Mouse (Mus musculus) neural tube, embryonic 10.5 days (tissue): Measurements from ENCODE around the gene Nlrp6.
"Not testable (repeated sequence)": the region's sequence is repeated elsewhere in the genome, so short reads cannot be mapped to it uniquely, and the experiment has no call there.

Experiments used
- DNase-seq: peaks from one replicate; pipeline ENCODE4 v3.0.0-alpha.2; 2017; ENCODE audit warnings: low spot score; ENCODE audit errors: extremely low spot score

Gene Nlrp6

GRCm38 (mm10) chr7:140920418-140921029 is at the start of gene Nlrp6:
Gene Nlrp6 (plus strand): TSS chr7:140920902.
- DNase-seq = no peak

DNA sequence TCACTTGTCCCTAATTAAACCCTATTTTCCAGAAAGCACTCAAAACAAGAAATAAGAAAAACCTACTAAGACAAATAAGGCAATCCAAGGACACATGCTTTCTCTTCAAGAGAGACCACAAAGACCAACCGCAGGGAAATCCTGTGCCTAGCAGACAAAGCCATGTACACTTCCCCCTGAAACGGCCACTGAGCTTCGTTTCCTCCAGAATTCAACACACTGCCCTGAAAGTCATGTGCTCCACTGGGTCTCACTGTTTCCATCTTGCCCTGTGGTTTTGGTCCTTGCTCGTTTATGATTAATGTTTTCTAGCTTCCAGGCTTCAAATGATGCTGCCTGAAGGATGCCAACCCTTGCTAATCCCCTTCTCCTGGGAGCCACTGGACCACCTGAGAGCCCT is 46.5 kb upstream of the Nlrp6 start:
- no peak for DNase-seq

DNA sequence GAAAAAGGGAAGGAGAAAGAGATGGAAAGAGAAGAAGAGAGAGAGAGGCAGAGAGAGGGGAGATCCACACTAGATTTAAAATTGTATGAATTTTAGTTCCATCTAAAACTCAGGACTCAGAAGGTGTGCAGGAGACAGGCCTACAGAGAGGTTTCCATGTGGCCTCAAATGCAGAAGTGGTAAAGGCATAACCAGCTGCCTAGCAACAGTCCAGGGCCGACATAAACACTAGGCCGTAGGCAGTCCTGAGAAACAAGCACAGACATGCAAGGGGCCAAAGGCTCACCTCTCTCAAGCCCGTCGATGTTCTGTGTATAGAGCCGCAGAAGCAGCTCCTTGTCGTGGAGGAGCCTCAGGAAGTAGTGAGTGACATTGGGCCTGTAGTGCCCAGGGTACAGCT is 43.3 kb upstream of the Nlrp6 start:
- DNase-seq = no peak

GRCm38 (mm10) chr7:140879355-140879754 is 41.3 kb upstream of the Nlrp6 start:
- DNase-seq = no peak

DNA sequence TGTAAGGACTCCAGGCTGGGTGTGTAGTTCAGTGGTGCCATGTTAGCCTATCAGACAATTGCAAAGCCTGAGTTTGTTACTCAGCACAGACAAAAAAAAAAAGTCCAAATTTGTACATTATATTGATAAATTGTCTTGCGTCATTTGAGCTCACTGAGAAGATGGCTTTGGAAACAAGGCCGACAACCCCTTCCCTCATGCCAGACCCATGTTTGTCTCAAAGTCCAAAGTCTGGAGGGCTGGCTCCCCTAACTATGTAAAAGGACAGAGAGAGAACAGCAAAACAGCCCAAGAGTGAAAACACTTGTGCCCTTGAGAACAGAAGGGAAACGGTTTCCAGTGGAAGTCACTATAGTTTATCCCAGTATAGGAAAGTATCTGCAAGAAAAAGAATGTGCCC is 40.3 kb upstream of the Nlrp6 start:
- no peak for DNase-seq

DNA sequence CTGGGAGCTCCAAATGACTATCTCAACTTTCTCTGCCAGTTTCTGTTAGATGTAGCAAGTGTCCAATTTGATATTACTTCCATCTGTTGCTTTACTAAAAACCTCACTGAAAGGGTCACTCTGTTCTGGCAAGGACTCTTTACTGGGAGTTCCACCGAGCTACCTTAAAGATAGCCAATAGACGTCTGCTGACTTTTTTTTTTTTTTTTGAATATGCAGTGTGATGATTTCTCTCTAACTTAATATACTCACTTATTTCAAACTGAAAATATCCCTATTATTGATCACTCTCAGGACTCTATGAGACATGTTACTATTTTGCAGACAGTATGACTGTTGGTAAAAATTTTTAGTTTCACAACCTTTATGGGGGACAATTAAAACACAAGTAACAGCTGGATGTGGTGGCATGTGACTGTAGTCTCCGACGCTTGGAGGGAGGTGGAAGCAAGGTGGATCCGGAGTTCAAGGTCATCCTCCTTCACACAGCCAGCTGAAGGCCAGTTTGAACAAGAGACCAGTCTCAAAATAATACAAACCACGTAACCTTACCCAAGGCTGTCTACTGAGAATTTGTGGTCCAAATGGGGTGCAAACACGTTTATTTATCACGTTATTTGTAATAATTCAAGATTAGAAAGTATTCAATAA is 39.7 kb upstream of the Nlrp6 start:
- no peak for DNase-seq

DNA sequence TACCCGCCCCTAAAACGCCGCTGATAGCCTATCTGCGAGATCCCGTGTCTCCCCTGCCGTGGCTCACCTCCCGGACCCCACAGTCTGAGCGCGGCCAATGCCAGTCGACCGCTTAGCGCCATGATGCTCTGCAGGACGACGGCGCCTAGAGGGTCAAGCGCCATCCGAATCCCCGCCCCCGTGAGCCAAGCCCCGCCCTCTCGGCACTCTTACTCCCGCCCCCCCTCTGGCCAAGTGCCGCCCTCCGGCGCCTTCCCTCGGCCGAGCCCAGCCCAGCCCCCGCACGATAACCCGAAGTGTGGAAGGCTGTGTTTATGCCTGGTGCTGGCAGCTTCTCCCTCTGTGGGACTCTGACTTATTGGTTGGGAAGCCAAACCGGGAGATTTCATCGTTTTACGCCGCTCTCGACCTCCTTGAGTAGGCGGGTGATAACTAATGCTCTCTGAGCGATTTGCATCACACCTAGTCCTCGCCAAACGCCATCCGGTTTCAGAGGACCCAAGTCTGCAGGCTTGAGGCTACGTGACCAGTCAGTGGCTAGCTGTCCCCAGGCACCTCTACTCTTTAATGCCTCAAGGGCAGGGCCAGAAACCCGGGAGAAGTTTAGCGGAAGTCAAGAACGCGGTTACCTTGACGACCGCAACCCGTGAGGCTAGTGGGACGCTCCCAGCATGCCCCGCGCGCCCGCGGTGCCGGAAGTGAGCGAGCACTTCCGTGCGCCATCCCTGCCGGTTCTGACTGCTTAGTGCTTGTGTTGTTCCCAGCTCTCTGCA is 38.8 kb upstream of the Nlrp6 start, which contains the start of the genes Psmd13 and Sirt3:
Gene Psmd13 (plus strand): TSS at position 273 of the 773 bp plus-strand sequence.
Gene Sirt3 (minus strand): TSS at position 614 of the 773 bp plus-strand sequence.
- DNase-seq = peak; percentile 94

GRCm38 (mm10) chr7:140882469-140882803 is 38.3 kb upstream of the Nlrp6 start:
- DNase-seq = no peak

GRCm38 (mm10) chr7:140890636-140891035 is 30.1 kb upstream of the Nlrp6 start:
- not testable (repeated sequence) for DNase-seq

- no peak for DNase-seq
These were observed 26.7 kb upstream of the Nlrp6 start for GRCm38 (mm10) chr7:140894031-140894430.

- DNase-seq = no peak
These were observed 26.1 kb upstream of the Nlrp6 start for GRCm38 (mm10) chr7:140894611-140895010.

GRCm38 (mm10) chr7:140897863-140898262 is 22.8 kb upstream of the Nlrp6 start:
- no peak for DNase-seq

DNA sequence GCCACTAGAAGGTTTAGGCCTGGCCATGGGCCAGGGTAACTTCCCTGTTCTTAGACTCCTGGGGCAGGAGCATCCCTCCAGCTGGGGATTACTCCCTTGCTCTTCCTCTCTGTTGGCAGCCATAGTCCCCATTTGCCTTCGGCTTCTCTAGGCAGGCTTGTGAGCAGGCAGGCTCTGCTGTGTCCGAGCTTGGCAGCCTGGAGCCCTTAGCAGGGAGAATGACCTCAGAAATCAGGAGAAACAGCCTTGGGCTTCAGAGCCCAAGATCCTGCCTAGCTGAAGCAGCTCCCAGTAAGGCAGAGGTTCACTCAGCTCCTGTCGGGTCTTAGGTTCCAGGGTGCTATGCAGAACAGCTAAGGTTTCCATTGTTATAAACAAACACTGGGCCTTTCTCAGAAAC is 21.6 kb upstream of the Nlrp6 start:
- DNase-seq = no peak

DNA sequence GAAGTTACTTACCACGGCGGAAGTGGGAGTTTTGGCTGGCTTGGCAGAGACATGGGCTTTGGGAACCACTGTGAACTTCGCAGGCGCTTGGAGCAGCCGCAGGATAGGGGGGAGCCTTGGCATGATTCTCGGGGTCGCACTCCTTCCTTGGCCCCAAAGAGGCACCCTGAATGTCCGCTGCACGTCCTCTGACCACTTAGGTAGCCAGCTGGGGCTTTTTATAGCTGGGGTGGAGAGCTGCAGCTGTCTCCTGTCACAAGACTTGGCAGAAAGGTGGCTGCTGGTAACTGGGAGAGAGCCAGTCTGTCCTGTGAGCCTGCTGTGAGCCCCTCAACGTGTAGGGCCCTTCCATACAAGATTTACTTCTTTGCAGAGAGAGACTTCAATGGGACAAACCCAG is 20.5 kb upstream of the Nlrp6 start, which contains the start of gene Cox8b:
Gene Cox8b (minus strand): TSS at position 227 of the 400 bp plus-strand sequence.
- DNase-seq = no peak

- no peak for DNase-seq
These were observed 18.4 kb upstream of the Nlrp6 start for GRCm38 (mm10) chr7:140902036-140902875.

- peak; percentile 89 for DNase-seq
These were observed 17.5 kb upstream of the Nlrp6 start for GRCm38 (mm10) chr7:140903212-140903611.

- no peak for DNase-seq
These were observed 15.0 kb upstream of the Nlrp6 start for GRCm38 (mm10) chr7:140905642-140906081.

DNA sequence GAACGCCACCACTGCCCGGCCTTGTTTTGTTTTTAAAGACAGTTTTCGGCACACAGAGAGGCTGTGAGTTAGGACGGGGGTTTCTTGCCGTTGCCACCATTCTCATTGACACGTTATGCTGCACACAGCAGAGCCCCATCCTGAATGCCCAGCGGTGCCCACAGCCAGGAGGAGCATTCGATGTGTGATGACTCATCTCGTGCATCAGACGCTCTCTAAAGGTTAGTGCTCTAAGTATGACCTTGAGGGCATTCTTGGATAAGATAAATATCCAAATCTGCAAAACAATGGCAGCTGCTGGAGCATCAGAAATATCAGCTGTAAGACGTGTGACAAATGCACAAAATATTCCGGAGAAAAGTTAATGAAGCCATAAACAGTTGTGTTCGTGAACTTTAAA is 13.6 kb upstream of the Nlrp6 start:
- DNase-seq = no peak

GRCm38 (mm10) chr7:140907697-140908096 is 13.0 kb upstream of the Nlrp6 start:
- no peak for DNase-seq

- DNase-seq = no peak
These were observed 12.5 kb upstream of the Nlrp6 start for GRCm38 (mm10) chr7:140908181-140908580.

DNA sequence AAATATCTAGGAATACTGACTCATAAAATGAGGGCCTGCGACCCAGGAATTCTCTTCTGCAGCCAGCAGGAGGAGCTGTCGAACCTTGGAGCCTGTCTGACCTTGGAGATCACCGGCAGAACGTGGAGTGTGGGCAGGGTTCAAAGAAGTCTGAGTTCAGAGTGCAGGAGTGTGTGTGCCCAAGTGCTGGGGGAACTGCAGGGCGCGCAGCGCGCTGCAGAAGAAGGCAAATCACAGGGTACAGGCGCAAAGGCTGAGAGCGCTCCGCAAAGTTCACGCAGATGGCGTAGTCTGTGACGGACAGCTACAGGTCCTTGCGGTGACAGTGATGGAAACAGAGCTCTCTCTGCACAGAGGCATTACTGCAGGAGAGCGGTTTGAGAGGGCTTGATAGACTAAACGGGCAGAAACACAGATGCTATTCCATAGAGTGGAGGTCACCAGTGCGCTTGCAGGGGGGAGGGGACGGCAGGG is 12.0 kb upstream of the Nlrp6 start:
- peak; percentile 85 for DNase-seq
